Mouse (Mus musculus): ENCODE data around the gene Malrd1.

Malrd1 gene

GRCm38 (mm10) chr2:15526241-15526924 is at the start of gene Malrd1:
Gene Malrd1, plus strand, starts transcription at chr2:15526479.
- in situ Hi-C loops (cut with MboI; ENCODE audit: low pct_unique_long_range_greater_than_20kb in 1 of 2, low sequenced_read_pairs in 2 of 2, unreplicated experiment in 1 of 2): no loop called here

GRCm38 (mm10) chr2:15538643-15539042 is 12.4 kb downstream of the Malrd1 start:
- in situ Hi-C loops (cut with MboI; ENCODE audit: low pct_unique_long_range_greater_than_20kb in 1 of 2, low sequenced_read_pairs in 2 of 2, unreplicated experiment in 1 of 2): no loop called here

GRCm38 (mm10) chr2:15613327-15613948 is 87.2 kb downstream of the Malrd1 start:
- in situ Hi-C loops (cut with MboI; ENCODE audit: low pct_unique_long_range_greater_than_20kb in 1 of 2, low sequenced_read_pairs in 2 of 2, unreplicated experiment in 1 of 2): no loop called here

GRCm38 (mm10) chr2:15614026-15614425 is 87.7 kb downstream of the Malrd1 start:
- in situ Hi-C loops (cut with MboI; ENCODE audit: low pct_unique_long_range_greater_than_20kb in 1 of 2, low sequenced_read_pairs in 2 of 2, unreplicated experiment in 1 of 2): no loop called here

- in situ Hi-C loops (cut with MboI; ENCODE audit: low pct_unique_long_range_greater_than_20kb in 1 of 2, low sequenced_read_pairs in 2 of 2, unreplicated experiment in 1 of 2): no loop called here
Measured at GRCm38 (mm10) chr2:15635761-15636160, 109.5 kb downstream of the Malrd1 start.

- in situ Hi-C loops (cut with MboI; ENCODE audit: low pct_unique_long_range_greater_than_20kb in 1 of 2, low sequenced_read_pairs in 2 of 2, unreplicated experiment in 1 of 2): no loop called here
Measured at GRCm38 (mm10) chr2:15643864-15644263, 117.6 kb downstream of the Malrd1 start.

GRCm38 (mm10) chr2:15656388-15656787 is 130.1 kb downstream of the Malrd1 start:
- in situ Hi-C loops (cut with MboI; ENCODE audit: low pct_unique_long_range_greater_than_20kb in 1 of 2, low sequenced_read_pairs in 2 of 2, unreplicated experiment in 1 of 2): no loop called here

- in situ Hi-C loops (cut with MboI; ENCODE audit: low pct_unique_long_range_greater_than_20kb in 1 of 2, low sequenced_read_pairs in 2 of 2, unreplicated experiment in 1 of 2): no loop called here
Measured at GRCm38 (mm10) chr2:15702977-15703376, 176.7 kb downstream of the Malrd1 start.

- in situ Hi-C loops (cut with MboI; ENCODE audit: low pct_unique_long_range_greater_than_20kb in 1 of 2, low sequenced_read_pairs in 2 of 2, unreplicated experiment in 1 of 2): no loop called here
Measured at GRCm38 (mm10) chr2:15740945-15741344, 214.7 kb downstream of the Malrd1 start.

- in situ Hi-C loops (cut with MboI; ENCODE audit: low pct_unique_long_range_greater_than_20kb in 1 of 2, low sequenced_read_pairs in 2 of 2, unreplicated experiment in 1 of 2): no loop called here
Measured at GRCm38 (mm10) chr2:15744979-15745688, 218.9 kb downstream of the Malrd1 start.

GRCm38 (mm10) chr2:15784818-15785217 is 258.5 kb downstream of the Malrd1 start:
- in situ Hi-C loops (cut with MboI; ENCODE audit: low pct_unique_long_range_greater_than_20kb in 1 of 2, low sequenced_read_pairs in 2 of 2, unreplicated experiment in 1 of 2): no loop called here

- in situ Hi-C loops (cut with MboI; ENCODE audit: low pct_unique_long_range_greater_than_20kb in 1 of 2, low sequenced_read_pairs in 2 of 2, unreplicated experiment in 1 of 2): no loop called here
Measured at GRCm38 (mm10) chr2:15815724-15816123, 289.4 kb downstream of the Malrd1 start.

- in situ Hi-C loops (cut with MboI; ENCODE audit: low pct_unique_long_range_greater_than_20kb in 1 of 2, low sequenced_read_pairs in 2 of 2, unreplicated experiment in 1 of 2): loop anchor here (25.0 kb wide), 1 partner anchor 443 kb away; no protein-coding TSS in a partner anchor
Measured at GRCm38 (mm10) chr2:15869380-15869779, 343.1 kb downstream of the Malrd1 start.

- in situ Hi-C loops (cut with MboI; ENCODE audit: low pct_unique_long_range_greater_than_20kb in 1 of 2, low sequenced_read_pairs in 2 of 2, unreplicated experiment in 1 of 2): no loop called here
Measured at GRCm38 (mm10) chr2:15893418-15894120, 367.3 kb downstream of the Malrd1 start.

GRCm38 (mm10) chr2:15925432-15925831 is 399.2 kb downstream of the Malrd1 start:
- in situ Hi-C loops (cut with MboI; ENCODE audit: low pct_unique_long_range_greater_than_20kb in 1 of 2, low sequenced_read_pairs in 2 of 2, unreplicated experiment in 1 of 2): no loop called here

- in situ Hi-C loops (cut with MboI; ENCODE audit: low pct_unique_long_range_greater_than_20kb in 1 of 2, low sequenced_read_pairs in 2 of 2, unreplicated experiment in 1 of 2): no loop called here
Measured at GRCm38 (mm10) chr2:15926041-15926440, 399.8 kb downstream of the Malrd1 start.

- in situ Hi-C loops (cut with MboI; ENCODE audit: low pct_unique_long_range_greater_than_20kb in 1 of 2, low sequenced_read_pairs in 2 of 2, unreplicated experiment in 1 of 2): no loop called here
Measured at GRCm38 (mm10) chr2:15931479-15931878, 405.2 kb downstream of the Malrd1 start.

GRCm38 (mm10) chr2:15931924-15932323 is 405.6 kb downstream of the Malrd1 start:
- in situ Hi-C loops (cut with MboI; ENCODE audit: low pct_unique_long_range_greater_than_20kb in 1 of 2, low sequenced_read_pairs in 2 of 2, unreplicated experiment in 1 of 2): no loop called here

GRCm38 (mm10) chr2:15932340-15932739 is 406.1 kb downstream of the Malrd1 start:
- in situ Hi-C loops (cut with MboI; ENCODE audit: low pct_unique_long_range_greater_than_20kb in 1 of 2, low sequenced_read_pairs in 2 of 2, unreplicated experiment in 1 of 2): no loop called here

Data from mouse embryonic stem cell (cell line).